Mouse (Mus musculus): Measurements from ENCODE around the gene Krtap19-1. TPM values are rescaled to one million over a fixed set of nuclear protein-coding genes. Genes with fewer than 3 reads are reported as not detected.

Krtap19-1 gene
- total RNA-seq (2022) = not detected

DNA sequence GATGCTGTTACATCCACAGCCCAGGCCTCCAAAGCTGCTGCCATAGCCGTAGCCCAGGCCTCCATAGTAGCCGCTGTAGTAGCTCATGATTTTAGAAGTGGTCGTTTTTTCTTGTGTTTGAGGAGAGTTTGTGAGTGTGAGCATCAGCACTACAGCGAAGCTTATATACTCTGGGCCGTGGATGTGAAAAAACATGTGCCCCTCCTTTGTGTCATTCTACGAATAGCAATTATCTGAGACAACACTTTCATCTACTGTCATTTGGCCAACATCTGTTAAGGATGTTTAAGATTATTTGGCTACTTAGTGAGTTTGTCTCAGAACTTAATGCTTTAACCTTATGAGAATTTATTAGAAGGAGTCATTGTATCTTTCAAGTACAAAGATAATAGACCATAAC is at the start of gene Krtap19-1:
Krtap19-1 (minus strand) TSS at position 101 of the 400 bp plus-strand sequence.
- no peak for DNase-seq

DNA sequence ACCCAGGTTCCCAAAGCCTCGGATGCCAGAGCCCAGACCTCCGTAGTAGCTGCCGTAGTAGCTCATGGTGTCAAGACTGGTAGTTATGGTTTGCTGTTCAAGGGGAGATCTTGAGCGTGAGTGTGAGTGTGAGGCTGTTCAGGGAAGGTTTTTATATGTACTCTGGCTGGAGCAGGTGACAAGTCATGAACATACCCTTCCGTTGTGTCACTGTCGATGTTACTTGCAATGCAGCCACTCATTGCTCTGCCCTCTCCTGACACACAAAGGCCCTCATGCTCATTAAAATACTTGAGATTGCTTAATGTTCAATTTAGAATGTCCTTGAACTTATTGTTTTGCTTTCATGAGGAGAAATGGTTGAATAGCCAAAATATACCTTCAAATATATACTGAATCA is 27.1 kb upstream of the Krtap19-1 start, which contains the start of gene Krtap19-5:
Krtap19-5 (minus strand) TSS at position 101 of the 400 bp plus-strand sequence.
- no peak for DNase-seq

DNA sequence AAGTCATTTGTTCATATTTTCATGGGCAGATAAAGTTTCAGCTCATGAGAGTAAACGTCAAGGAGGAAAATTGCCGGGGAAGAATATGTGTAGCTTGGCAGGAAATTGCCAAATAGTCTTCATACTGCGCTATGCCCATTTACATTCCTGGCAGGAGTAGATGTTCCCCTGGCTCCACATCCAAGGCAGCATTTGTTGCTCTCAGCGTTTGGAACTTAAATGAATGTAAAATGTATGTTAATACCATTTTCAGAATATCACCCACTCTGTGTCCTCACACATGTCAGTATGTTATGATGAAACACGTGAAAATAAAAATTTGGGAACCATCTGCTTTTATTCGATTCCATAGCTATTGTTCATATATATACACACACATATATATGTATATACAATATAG is 17.7 kb upstream of the Krtap19-1 start:
- DNase-seq = no peak

DNA sequence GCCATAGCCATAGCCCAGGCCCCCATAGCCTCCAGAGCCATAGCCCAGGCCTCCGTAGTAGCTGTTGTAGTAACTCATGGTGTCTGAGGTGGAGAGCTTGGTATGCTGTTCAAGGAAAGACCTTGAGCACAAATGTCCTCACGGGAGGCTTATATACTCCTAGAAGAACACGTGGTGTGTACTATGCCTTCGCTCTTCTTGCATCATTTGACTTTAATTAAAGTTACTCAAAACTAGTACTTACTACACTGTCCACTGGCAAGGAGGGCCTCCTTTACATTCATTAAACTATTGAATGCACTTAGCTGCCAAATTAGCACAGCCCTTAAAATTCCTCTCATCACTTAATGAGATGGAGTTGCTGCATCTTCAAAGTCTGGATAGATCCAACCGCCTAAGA is 15.8 kb upstream of the Krtap19-1 start, which contains the start of gene Krtap19-4:
Krtap19-4 (minus strand) TSS at position 101 of the 400 bp plus-strand sequence.
- no peak for DNase-seq

DNA sequence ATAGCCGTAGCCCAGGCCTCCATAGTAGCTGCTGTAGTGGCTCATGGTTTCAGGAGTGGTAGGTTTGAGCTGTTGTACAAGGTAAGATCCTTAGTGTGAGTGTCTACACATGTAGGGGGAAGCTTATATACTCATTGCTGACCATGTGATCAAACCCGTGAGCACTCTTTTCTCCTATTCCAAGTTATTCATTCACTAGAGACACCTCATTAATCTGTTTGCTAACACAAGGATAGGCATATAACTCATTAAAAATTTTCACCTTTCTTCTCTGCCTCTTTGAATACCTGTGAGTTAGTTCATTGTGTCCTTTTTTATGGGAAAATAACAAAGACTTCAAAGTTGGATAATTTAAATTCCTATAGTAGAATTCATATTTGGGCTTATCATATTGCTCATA is 8.7 kb upstream of the Krtap19-1 start, which contains the start of gene Krtap19-3:
Krtap19-3 (minus strand) TSS at position 101 of the 400 bp plus-strand sequence.
- no peak for DNase-seq

DNA sequence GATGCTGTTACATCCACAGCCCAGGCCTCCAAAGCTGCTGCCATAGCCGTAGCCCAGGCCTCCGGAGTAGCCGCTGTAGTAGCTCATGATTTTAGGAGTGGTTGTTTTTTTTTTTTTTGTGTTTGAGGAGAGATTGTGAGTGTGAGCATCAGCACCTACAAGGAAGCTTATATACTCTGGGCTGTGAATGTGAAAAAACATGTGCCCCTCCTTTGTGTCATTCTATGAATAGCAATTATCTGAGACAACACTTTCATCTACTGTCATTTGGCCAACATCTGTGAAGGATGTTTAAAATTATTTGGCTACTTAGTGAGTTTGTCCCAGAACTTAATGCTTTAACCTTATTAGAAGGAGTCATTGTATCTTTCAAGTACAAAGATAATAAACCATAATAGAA is 5.0 kb upstream of the Krtap19-1 start, which contains the start of gene Krtap19-2:
Krtap19-2 (minus strand) TSS at position 101 of the 400 bp plus-strand sequence.
- DNase-seq = no peak

DNA sequence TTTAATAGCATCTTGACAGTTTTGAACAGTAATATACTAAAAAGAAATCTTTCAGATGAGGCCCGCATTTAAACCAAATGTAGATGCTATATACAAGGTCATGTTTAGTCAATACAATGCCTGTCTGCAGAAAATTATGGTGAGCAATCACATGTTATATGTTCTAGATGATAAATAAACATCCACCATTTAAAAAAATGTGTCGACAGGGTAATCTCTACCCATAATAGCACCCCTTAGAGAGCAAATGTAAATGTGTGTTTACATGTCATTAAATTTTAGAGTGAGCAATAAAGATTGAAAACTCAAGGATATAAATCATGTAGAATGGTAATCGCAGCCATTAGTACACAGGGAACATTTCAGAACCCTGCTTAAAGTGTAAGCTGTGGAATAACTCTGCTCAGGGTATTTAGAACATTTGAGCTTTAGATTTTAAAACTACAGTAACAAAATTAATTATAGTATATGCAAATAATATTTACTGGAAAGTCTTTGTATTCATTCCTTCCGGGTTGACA is 4.3 kb downstream of the Krtap19-1 start:
- DNase-seq = no peak

DNA sequence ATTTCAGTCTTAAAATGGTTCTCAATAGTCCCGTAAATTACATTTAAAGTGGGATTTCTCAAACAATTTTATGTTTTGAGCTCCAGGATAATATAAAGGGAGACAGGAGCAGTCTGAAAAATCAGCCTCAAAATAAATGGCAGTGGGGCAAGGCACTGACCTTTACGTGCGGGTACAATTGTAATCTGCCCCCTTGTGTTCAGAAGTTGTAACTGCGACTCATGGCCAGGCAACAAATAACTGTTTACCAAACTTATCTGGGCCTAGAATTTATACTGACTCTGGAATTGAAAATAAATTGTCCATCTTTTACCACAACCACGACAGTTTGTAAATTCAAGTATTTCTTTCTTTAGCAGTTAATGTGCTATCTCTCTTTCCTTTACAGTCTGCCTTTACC is 17.8 kb downstream of the Krtap19-1 start:
- DNase-seq = no peak

DNA sequence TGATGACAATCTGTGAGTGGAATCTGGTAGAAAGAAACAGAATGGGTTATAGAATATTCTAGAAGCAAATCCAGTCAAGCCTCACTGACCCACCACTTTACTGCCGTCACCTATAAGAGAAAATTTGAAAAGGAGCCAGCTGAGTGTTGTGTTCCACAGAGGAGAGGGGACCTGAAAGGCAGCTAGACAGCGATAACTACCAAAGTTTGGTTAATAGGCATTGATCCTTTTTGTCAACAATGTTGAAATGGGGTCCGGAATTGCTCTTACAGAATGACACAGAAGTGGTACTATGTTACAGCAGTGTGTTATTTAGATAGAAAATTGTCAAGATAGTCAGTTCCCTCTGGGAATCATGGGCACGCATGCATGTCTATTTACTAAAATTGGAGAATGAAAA is 20.7 kb downstream of the Krtap19-1 start:
- no peak for DNase-seq

DNA sequence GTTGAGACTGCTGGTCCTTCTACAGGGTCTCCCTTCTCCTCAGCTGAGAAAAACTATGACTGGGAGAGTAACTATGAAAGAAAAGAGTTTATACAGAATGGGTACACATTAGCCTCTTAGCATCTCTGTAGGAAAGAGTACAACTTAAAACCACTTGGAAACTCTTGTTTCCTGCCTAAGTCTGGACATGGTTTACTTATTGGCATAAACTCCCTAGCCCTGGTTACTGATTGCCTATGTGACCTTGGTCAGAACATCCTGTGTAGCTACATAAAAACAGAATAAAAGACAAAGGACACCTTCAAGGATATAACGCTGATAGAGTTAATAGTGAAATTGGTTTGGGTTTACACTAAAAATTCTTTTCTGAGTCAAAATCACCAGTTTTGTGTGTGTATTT is 21.8 kb downstream of the Krtap19-1 start:
- DNase-seq = no peak

DNA sequence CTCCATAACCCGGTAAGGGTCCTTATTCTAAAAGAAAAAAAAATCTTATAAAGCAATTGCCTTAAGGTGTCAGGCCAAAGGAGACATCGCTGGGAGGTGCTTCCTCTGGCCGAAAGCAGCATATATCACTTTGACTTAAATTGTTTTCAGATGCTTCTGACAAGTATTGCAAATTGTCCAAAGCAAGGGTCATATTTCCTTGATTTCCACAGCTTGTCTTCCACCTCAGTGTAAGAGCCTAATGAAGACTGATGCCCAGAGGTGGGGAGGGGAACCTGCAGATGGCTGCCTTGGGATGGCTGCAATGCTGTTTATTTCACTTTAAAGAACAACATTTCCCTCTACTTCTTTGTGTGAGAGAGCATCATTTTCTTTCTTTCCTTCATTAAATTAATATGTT is 42.2 kb downstream of the Krtap19-1 start:
- DNase-seq = no peak

DNA sequence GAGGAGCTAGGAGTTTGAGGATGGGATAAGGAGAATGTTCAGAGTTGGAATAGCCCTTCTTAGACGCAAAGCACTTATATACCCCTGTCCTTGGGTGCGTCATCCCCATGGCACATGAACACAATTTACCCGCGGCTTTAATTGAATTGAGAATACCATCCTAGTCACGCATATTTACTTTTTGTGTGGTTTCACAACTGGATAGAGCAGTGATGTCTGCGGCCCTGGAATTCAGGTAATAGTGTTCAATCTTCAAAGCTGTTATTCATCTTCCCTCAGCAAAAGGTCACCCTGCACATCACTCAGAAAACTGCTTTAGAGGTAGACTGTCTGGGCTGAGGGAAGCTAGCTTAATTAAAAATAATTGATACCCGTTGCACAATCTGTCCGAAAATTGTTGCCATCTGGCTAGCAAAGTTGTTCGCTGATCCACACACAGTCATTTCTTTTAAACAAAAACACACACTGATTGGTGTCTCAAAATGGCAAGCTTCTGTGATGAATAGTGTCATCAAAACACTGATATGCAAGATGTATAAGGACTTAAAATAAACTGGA is 43.0 kb downstream of the Krtap19-1 start, which contains the start of gene Krtap14:
Krtap14 (minus strand) TSS at position 51 of the 558 bp plus-strand sequence.
- DNase-seq = no peak

DNA sequence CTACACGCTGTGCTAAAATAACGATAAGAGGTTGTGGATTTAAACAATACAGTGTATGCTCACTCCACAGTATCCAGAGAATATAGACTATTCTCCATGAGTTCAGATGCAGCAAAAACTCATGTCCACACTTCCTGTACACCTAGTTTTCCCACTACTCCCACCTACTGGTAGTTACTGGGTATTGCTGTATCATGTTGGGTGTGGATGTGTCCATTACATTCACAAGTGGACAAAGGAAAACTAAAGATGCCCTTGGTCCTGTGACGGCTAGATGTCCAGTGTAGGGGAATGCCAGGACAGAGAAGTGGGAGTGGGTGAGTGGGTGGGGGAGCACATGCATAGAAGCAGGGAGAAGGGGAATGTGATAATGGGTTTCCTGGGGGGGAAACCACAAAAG is 45.5 kb downstream of the Krtap19-1 start:
- no peak for DNase-seq

DNA sequence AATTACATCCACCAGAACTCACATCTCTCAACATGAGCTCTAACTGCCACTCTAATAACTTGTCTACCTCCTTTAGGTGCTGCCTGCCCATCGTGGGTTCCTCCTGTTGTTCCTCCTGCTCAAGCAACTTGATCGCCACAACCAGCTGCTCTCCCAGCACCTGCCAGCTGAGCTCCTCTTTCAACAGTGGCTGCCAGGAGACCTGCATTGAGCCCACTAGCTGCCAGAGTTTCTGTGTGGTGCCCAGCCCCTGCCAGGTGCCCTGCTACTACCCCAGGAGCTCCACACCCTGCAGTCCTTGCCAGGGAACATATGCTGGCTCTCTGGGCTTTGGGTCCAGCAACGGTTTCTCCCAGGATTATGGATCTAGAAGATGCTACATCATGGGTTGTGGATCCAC is 49.1 kb downstream of the Krtap19-1 start, which contains the start of gene Krtap15:
Krtap15 (plus strand) TSS at position 150 of the 400 bp plus-strand sequence.
- no peak for DNase-seq

Other genes starting within 250 kb of the Krtap19-1 start
- gene 2310079G19Rik, start 241.7 kb downstream of the Krtap19-1 start, total RNA-seq (2022) = not detected
- gene Krtap26-1, start 221.6 kb downstream of the Krtap19-1 start, total RNA-seq (2022) = not detected
- not detected for gene Krtap27-1, start 197.7 kb downstream of the Krtap19-1 start, total RNA-seq (2022)
- gene 2310061N02Rik, start 161.4 kb downstream of the Krtap19-1 start, total RNA-seq (2022) = not detected
- not detected for gene Krtap13-1, start 140.5 kb downstream of the Krtap19-1 start, total RNA-seq (2022)
- not detected for gene Krtap13, start 117.8 kb downstream of the Krtap19-1 start, total RNA-seq (2022)
- gene 2310034C09Rik, start 110.6 kb downstream of the Krtap19-1 start, total RNA-seq (2022) = not detected
- gene 2310057N15Rik, start 95.2 kb downstream of the Krtap19-1 start, total RNA-seq (2022) = not detected
- gene Gm5965, start 91.5 kb downstream of the Krtap19-1 start, total RNA-seq (2022) = not detected
- gene Gm20741, start 57.2 kb downstream of the Krtap19-1 start, total RNA-seq (2022) = not detected
- gene Krtap15, start 49.2 kb downstream of the Krtap19-1 start, total RNA-seq (2022) = not detected
- not detected for gene Krtap14, start 43.3 kb downstream of the Krtap19-1 start, total RNA-seq (2022)
- not detected for gene Krtap19-2, start 4.9 kb upstream of the Krtap19-1 start, total RNA-seq (2022)
- gene Krtap19-3, start 8.6 kb upstream of the Krtap19-1 start, total RNA-seq (2022) = not detected
- gene Krtap19-4, start 15.7 kb upstream of the Krtap19-1 start, total RNA-seq (2022) = not detected
- gene Krtap19-5, start 27.0 kb upstream of the Krtap19-1 start, total RNA-seq (2022) = not detected
- gene Krtap19-9b, start 62.9 kb upstream of the Krtap19-1 start, total RNA-seq (2022) = not detected
- not detected for gene Krtap16-3, start 93.5 kb upstream of the Krtap19-1 start, total RNA-seq (2022)
- gene Krtap22-2, start 141.3 kb upstream of the Krtap19-1 start, total RNA-seq (2022) = not detected
- gene Gm10229, start 145.9 kb upstream of the Krtap19-1 start, total RNA-seq (2022) = not detected
- not detected for gene Krtap6-1, start 162.3 kb upstream of the Krtap19-1 start, total RNA-seq (2022)
- not detected for gene Gm10228, start 172.1 kb upstream of the Krtap19-1 start, total RNA-seq (2022)
- not detected for gene Krtap6-5, start 178.5 kb upstream of the Krtap19-1 start, total RNA-seq (2022)
- not detected for gene 1110025L11Rik, start 194.6 kb upstream of the Krtap19-1 start, total RNA-seq (2022)
- not detected for gene Krtap6-3, start 214.6 kb upstream of the Krtap19-1 start, total RNA-seq (2022)